Mouse (Mus musculus): Measurements from ENCODE around the gene Cenps.

DNA sequence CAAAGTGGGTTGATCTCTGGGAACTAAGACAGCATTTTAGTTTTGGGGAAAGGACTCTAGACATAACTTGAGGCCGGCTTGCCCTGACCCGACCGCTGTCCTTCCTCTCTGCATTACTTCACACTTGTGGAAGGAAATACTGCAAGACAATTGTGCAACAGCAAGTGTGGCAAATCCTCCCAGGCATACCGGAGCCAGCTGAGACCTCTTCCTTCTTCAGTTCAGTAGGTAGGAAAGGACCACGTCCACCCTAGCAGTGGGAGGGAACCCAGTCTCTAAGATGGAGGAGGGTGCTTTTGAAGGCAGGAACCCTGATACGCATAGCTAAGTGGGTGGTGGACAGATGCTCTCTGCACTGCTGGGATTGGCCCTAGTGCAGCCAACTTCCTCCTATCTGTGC is 18.3 kb upstream of the Cenps start:
- no peak for TF ChIP-seq ZNF384 (IDR thresholded peaks at IDR 0.05; ENCODE audit: low read depth, low read length)
- TF ChIP-seq MXI1 (IDR thresholded peaks at IDR 0.05; ENCODE audit: low read depth, low read length): no peak
- no peak for TF ChIP-seq EP300 (IDR thresholded peaks at IDR 0.05; ENCODE audit: low read length)
- no peak for TF ChIP-seq BHLHE40 (IDR thresholded peaks at IDR 0.05; ENCODE audit: low read depth, low read length)
- TF ChIP-seq CTCF (conservative IDR thresholded peaks at IDR 0.05 in 1 of 2, IDR thresholded peaks at IDR 0.05 in 1 of 2; ENCODE audit: low read depth in 2 of 2, low read length in 2 of 2): no peak

Data from CH12.LX (cell line).